Mouse (Mus musculus) adrenal gland, adult 18-20 months (tissue): ENCODE measurements around the gene Prkce. TPM values are rescaled to one million over a fixed set of nuclear protein-coding genes. Genes with fewer than 3 reads are reported as not detected.
"Not testable (repeated sequence)": the region's sequence is repeated elsewhere in the genome, so short reads cannot be mapped to it uniquely, and the experiment has no call there.

Experiments
- DNase-seq, 2 experiments: peaks; one replicate each; pipeline ENCODE4 v3.0.0; 2021 to 2022; ENCODE audit warnings: low spot score in 2 of 2
- total RNA-seq, 2 experiments: library from RNA; stranded (reverse); gene quantifications; 1 replicate in 1 of 2; 2 replicates in 1 of 2; pipeline ENCODE4 v1.2.3; 2021

Prkce gene
- total RNA-seq, 2 experiments from 2014 or later, result 17.5 to 22.9 TPM

DNA sequence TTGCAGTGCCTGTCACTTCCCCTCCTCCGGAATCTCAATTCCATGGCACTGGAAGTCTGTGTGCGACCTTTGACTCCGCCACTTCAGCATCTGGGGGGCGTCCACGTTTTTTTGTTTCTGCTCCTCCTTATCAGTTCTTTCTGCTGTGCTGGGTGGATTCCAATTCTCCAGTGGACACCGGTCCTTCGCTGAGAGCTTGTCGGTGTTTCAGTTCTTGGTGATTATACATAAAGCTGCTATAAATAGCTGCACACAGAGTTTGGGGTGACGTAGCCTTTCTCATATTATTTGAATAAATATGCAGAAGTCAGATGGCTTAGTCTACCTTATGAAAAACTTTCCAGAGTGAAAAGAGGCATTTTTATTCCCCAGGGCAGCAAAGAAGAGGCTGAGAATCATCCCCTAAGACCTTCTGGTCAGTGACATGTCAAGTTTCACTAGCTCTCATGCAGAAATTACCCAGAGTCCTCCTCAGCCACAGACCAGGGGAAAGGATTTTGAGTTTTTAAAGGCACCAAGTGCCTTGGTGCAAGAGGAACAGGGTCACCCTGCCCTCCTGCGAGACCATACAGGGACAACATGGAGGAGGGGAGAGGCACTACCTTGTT lies 299.8 kb downstream of the Prkce start:
- no peak for DNase-seq

DNA sequence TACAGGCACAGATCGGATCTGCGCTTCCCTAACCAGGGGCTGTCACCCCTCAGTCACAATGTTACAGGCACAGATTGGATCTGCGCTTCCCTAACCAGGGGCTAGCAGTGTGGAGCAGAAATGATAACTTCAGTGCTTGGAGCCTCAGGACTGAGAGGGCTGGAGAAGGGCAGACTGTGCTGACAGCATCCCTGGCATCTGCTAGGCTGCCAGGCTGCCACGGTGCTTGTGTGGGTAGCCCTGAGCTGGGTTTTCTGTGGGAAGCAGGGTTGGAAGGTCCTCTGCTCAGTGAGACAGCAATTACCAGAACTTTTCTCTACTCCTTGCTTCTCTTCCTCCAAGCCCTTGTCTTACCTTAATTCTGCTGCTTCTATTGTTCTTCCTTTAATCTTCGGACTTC lies 300.4 kb downstream of the Prkce start:
- no peak for DNase-seq

DNA sequence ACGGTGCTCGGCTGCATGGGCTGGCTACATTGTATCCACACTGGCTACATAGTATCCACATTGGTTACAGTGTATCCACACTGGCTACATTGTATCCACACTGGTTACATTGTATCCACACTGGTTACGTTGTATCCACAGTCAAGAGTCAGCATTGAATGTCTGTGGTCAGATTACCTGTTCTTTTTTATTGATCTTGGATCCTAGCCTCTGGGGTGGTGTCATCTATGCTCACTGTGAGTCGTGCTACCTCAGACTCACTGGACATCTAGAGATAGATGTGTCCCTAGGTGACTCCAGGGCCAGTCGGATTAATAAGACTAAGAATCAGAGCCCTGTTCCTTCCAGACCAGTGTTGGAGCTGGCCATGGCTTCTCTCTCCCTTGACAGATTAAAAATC lies 302.6 kb downstream of the Prkce start:
- DNase-seq, result no peak

DNA sequence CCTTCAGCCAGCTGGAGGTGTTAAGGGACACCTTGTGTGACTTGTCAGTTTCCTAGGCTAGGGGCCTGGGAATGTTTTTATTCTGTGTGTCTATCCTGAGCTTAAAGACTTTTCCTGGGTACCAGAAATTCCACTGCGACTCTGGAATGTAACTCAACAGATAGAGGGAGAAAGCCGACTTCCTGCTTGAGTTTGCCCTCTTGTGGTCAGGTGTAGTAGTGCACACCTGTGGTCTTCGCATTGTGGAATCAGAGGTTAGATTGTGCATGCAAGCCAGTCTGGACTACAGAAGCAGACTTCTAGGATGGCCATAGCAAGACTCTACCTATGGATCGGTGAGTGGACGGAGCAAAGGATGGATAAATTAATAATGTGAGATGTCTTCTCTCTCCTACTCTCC lies 304.1 kb downstream of the Prkce start:
- no peak for DNase-seq

DNA sequence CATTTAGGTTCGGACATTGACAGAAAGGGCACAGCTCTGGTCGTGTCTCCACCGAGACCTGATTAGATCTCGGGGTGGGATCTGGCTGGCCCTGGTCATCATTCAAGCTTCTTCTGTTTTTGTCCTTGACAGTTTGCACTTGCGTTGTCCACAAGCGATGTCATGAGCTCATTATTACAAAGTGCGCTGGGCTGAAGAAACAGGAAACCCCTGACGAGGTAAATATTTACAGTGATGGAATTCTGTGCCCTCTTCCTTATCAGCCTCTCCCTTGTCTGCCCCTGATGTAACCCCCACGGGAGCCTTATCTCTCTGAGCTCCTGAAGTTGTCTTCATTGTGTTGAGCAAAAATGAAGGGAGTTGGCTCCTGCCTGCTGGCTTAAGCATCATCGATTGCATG lies 309.1 kb downstream of the Prkce start:
- no peak for DNase-seq

DNA sequence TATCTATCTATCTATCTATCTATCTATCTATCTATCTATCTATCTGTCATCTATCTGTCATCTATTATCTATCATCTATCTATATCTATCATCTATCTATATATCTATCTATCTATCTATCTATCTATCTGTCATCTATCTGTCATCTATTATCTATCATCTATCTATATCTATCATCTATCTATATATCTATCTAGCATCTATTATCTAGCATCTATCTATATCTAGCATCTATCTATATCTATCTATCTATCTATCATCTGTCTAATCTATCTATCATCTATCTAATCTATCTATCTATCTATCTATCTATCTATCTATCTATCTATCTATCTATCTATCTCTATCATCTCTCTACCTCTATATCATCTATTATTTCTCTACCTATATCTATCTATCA lies 309.8 kb downstream of the Prkce start:
- DNase-seq, result not testable (repeated sequence)

DNA sequence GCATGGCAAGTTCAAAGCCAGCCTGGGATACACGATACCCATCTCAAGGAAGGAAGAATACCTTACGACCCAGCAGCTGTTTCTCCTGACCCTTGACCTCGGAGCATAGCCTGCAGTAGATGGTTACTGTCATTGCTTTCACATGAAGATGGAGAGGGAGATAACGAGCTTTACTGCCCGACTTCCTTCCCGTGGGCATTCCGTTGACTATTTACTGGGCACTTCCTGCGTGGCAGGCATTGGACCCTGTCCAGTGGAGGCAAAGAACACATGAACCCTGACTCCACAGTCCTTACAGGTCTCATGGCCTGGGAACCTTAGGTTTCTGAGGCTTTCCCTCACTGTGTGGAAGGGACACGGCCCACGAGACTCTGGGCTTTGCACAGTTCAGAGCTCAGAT lies 311.8 kb downstream of the Prkce start:
- DNase-seq, result no peak

DNA sequence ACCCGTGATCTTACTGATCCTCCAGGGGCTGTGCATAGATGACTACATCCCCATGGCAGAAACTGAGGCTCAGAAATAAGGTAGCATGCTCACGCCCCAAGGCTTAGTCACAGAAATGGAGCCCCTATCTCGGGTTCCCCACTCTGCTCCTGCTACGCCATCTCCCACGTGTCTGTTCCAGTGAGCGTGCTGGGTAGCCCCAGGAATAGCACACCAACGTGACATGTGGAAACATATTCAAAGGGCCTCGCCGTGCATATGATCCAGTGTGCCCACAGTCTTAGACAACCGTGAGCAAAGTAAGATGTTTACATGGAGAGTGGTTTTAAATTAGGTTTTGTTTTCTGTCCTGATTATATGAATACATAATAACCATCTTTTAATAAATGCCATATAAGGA lies 315.1 kb downstream of the Prkce start:
- no peak for DNase-seq

DNA sequence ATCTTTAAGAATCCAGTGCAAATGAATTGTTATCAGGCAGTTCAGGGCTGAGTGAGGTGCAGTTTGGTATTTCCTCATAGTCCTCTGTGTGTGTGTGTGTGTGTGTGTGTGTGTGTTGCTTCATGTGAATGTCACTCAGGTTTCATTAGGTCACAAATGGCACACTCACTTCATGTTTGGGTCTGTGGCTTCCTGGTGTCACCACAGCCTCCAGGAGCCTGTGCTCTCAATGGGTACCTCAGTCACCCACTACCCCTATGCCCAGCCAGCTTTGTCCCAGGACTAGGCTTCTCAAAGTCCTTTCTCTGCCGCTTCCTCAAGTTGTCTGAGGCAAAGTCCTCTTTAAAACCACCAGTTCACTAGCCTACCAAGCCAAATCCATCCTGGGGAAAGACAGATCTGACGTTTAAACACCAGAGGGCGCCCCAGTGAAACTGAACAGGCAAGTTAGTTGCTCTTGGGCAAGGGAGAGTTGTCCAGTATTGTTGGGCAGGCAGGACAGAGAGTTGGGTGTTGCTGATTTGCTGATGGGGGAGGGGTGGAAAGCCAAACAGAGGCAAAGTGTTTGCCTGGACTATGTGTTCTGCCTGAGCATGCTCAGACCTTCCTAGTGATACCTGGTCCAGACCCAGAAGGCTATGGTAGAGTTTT lies 316.6 kb downstream of the Prkce start:
- peak; percentile 72 to 78 for DNase-seq

DNA sequence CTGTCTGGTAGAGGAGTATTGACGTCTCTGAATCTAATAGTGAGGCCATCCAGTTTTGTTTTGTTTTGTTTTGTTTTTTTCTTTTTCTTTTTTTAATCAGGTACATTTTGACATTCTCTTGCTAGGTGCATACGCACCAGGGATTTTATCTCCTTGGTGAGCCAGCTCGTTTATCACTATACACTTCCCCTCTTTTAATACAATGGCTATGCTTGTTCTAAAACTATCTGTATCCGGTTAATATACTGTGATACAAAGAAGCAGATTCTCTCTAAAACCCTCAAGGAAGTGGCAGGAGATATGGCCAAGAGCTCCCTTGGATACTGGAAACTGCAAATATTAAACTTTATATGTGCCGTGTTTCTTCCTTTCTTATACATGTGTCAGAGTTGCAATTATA lies 319.1 kb downstream of the Prkce start:
- no peak for DNase-seq

DNA sequence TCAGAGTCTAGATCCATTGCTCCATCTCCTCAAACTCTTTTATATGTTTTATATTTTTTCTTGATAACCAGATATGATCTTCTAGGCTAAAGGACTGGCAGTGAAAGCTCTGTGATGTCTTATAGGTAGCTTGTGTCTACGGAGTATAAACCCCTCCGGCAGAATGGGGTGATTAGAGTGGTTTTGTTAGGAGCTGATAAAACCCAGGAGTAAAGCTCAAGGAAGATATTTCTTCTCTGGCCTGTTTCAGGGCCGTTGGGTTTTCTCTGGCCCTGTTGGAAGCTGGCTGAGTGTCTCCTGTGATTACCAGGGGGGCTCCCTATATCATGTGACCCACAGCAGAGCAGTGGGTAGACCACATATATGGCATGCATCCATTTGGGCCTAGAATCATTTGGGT lies 319.9 kb downstream of the Prkce start:
- DNase-seq, result no peak

DNA sequence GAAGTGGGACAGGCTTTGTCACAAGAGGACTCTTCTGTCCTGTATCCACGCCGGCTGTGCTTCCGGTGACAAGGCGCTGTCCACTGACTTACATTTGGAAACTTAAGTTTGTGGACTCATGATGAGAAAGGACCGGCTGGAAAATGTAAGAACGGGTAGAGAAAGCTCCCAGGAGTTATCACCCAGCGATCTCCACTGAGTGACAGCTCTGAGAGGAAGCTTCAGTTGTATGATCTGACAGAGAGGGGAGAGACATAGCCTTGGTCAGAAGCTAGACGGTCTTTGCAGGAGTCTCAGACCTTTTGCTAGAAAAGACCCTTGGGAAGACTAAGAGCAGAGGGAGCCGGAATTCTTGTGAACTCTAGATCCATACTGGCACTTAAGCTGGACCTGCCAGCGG lies 322.2 kb downstream of the Prkce start:
- DNase-seq, result no peak

DNA sequence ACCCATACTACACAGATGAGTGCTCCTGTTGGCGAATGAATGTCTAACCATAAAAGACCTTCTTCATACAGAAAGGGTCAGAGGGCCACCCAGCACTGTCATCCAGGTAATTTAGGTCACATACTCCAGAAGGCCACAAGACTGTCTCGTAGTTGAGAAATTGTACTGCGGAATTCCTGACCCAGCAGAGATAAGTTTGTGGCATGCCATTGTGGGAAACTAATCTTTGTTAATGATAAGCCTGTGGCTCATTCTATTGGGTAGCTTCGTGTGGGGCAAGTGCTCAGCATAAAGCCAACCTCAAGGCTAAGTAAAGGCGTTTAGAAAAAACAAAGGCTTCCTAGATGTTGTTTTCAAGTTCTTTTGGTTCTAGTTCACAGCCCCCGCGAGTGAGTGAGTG lies 324.8 kb downstream of the Prkce start:
- no peak for DNase-seq

DNA sequence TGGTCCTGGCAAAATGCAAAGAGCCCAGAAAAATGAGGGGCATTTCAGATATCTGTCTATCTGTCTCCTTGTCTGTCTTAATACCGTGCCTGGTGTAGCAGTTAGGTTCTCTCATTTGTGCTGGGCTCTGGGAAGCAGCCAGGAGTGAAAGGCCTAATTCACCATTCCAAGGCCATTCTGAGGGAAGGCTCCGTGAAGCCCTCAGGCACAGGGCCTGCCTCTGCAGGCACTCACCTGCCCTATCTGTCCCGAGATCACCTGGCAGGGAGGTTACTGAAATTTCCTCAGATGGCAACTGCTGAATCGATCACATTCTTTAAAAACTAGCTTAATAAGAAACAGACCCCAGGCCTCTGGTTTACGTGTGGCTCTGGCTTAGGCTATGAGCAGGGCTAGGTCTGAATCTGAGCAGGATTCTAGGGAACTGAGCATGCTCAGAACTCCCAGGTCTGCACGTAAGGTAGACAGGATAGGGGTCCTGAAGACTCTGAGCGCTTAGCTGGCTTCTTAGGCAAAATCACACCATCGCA lies 326.4 kb downstream of the Prkce start:
- no peak for DNase-seq

DNA sequence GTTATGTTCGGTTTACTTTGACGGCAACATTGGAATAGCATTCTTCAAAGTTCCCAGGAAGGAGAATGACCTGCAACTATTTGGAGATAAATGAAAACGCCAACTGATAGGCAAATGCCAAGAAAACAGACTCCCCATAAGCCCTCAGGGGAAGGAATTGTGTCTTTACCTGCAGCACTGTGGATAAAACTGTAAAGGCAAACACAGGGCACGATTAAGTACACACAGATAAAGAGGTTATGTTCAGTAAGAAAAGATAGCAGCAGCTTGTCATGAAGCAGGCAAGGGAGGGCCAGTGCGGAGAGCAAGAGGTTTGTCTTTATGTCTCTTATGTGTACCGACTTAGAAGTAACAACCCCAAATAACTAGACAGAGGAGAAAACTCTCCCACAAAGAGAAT lies 326.9 kb downstream of the Prkce start:
- no peak for DNase-seq

DNA sequence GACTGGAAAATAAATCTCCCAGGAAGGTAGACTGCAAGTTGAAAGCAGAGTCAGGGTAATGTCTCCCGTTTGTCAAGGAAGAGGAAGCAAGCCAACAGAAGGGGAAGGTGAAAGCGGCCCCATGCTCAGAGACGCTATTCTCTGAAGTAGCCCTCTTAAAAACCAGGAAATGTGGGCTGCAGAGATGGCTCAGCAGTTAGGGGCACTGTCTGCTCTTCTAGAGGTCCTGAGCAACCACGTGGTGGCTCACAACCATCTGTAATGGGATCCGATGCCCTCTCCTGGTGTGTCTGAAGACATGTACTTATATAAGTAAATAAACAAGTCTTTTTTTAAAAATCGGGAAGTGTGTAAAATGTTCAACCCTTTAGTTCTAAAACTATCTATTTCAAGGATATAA lies 327.3 kb downstream of the Prkce start:
- no peak for DNase-seq

DNA sequence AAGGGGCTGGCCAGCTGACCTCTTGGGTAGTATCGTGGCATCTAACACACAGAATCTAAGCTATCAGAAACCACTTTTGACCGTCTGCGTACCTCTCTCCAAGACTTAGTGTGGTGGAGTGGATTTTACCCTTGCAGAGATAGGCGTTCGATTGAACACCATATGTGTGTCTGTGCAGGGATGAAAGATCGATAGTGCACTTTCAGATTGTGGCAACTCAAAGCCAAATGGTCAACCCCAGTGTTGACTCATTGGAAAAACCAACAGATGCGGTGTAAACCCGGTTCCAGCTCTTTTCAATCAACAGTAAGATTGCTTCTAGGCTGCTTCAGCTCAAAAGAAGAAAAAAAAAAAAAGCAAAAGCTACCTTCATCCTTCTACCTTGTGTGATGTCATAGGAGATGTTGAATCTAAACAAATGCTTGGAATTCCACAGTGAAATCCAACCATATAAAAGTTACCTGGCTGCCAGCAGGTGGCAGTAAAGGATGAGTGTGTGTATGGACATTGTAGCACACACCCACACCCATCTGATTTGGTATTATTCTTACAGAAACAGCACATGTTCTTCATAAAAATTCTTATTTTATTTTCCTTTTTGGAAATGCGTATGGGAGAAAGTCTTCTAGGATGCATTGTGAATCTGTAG lies 328.7 kb downstream of the Prkce start:
- peak; percentile 29 to 39 for DNase-seq

DNA sequence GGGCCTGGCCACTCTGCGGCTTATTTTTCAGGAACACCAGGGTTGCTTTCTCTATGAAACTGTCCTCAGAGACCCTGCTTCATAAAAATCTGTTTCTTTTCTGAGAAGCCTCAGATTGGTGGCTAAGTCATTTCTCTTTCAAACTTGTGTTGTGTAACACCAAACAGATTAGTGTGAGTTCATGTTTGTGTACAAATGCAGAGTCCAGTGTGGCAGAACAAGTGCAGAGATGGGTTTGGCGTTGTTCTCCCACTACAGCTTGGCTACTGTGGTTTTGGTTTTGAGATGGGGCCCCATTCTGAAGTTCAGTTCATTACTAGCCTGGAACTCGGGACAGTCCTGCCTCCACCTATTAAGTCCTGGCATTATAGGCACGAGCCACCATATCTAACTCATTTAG lies 329.7 kb downstream of the Prkce start:
- no peak for DNase-seq

DNA sequence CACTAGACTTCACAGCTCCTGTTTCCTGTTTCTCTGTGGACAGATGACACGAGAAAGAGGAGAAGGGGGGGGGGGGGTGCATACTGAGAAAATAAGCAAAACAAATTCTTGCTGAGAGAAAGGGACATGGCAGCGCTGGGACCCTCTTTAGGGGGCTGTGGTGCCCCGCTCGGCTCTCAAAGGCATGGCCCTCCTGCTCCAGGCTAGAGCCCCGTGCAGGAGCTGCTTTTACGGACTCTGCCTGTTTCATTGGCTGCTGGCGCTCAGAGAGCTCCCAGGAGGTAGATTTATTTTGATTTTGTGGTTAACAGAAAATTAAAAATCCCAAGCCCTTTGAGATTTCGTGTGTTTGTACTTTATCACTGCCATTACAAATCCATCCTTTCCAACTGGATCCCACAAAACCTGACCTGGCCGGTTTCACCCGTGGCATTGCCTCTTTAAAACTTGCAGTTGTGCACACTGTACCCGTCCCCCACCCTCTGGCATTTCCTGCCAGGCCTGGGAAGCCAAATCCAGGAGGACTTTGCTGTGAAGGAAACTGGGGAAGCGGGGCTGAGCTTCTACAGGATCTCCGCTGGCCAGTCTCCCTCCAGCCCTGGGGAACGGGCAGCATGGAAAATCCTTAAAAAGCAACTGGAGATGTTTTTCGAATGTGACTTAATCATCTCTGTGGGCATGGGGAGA lies 331.9 kb downstream of the Prkce start:
- DNase-seq, result peak in 1 of 2 experiments; percentile 9

DNA sequence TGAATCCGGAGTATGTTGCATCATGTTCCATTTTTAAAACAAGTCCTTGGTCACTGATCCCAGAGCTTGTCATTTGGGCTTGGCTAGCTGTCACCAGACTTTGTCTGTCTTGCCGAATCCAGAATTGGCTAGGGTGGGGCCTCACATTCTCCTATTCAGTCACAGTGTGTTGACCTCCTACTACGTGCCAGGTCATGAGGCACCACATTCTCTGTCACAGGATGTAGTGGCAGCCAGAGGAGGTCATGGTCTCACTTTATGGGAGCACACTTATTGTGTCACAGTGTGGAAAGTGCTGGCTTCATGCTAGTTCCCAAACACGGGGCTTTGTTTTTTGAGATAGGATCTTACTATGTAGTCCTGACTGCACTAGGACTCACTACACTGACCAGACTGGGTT lies 333.8 kb downstream of the Prkce start:
- no peak for DNase-seq

DNA sequence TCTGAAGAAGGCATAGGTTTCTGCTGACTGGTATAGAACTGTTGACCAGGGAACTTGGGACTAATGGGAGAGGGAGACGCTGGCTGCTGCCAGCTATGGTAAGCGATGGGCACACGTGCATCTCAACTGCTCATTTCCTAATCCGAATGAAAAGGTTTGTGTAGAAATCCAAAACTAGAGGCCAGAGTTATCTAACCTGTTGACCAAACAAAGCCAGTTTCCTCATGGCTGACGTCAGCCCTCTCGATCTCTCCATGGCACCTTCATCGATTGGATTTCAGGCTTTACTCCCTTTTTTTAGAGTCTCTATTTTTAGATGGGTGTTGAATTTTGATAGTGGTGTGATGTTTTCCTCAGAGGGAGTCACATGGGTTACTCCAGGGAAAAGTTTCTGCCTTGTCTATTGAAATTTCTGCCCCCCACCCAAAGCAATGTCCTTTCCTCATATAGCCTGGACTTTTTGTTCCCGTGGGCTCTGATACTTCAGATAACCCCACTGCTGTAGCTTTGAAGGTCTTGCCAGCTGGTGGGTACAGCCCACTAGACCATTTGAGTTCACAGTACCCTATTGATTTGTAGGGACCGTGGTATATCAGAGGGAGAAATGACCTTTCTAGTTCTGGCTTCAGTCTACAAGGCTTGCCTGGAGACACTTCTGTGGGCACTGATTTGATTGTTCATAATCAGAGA lies 335.8 kb downstream of the Prkce start:
- DNase-seq, result no peak
